Mouse (Mus musculus): ENCODE data around the gene Nceh1. TPM values are rescaled to one million over a fixed set of nuclear protein-coding genes. Genes with fewer than 3 reads are reported as not detected.

The Nceh1 gene
- polyA plus RNA-seq, 1 experiment = 2.4 TPM

- Histone ChIP-seq H3K4me3 (ENCODE audit: insufficient read depth, low read depth, low read length) (no peak overlapping the region), H3K4me1 (ENCODE audit: control insufficient read depth, insufficient read depth, insufficient read length, low read length) (no peaks in the 10 kb centered on the region), H3K27ac (replicated peaks; ENCODE audit: low read depth, low read length) (no peak overlapping the region)
Observed at GRCm38 (mm10) chr3:27205068-27205467, 22.3 kb downstream of the Nceh1 start.

GRCm38 (mm10) chr3:27205514-27206220 lies 22.9 kb downstream of the Nceh1 start:
- H3K4me3 ChIP-seq (ENCODE audit: insufficient read depth, low read depth, low read length) = no peak overlapping the region
- H3K4me1 ChIP-seq (ENCODE audit: control insufficient read depth, insufficient read depth, insufficient read length, low read length) = no peaks in the 10 kb centered on the region
- H3K27ac ChIP-seq (replicated peaks; ENCODE audit: low read depth, low read length) = no peak overlapping the region

- no peak overlapping the region for H3K27ac ChIP-seq (replicated peaks; ENCODE audit: low read depth, low read length)
- H3K4me3 ChIP-seq (ENCODE audit: insufficient read depth, low read depth, low read length) = no peak overlapping the region
- no peaks in the 10 kb centered on the region for H3K4me1 ChIP-seq (ENCODE audit: control insufficient read depth, insufficient read depth, insufficient read length, low read length)
Observed at GRCm38 (mm10) chr3:27206221-27206560, 23.4 kb downstream of the Nceh1 start.

- no peak overlapping the region for H3K4me3 ChIP-seq (ENCODE audit: insufficient read depth, low read depth, low read length)
- H3K4me1 ChIP-seq (ENCODE audit: control insufficient read depth, insufficient read depth, insufficient read length, low read length) = no peaks in the 10 kb centered on the region
- H3K27ac ChIP-seq (replicated peaks; ENCODE audit: low read depth, low read length) = no peak overlapping the region
Observed at GRCm38 (mm10) chr3:27206577-27206976, 23.8 kb downstream of the Nceh1 start.

- no peak overlapping the region for H3K4me3 ChIP-seq (ENCODE audit: insufficient read depth, low read depth, low read length)
- peak overlapping the region; percentile 6 for H3K27ac ChIP-seq (replicated peaks; ENCODE audit: low read depth, low read length)
- H3K4me1 ChIP-seq (ENCODE audit: control insufficient read depth, insufficient read depth, insufficient read length, low read length) = no peaks in the 10 kb centered on the region
Observed at GRCm38 (mm10) chr3:27209707-27210106, 26.9 kb downstream of the Nceh1 start.

GRCm38 (mm10) chr3:27210271-27210670 lies 27.5 kb downstream of the Nceh1 start:
- Histone ChIP-seq H3K4me1 (ENCODE audit: control insufficient read depth, insufficient read depth, insufficient read length, low read length) (no peaks in the 10 kb centered on the region), H3K27ac (replicated peaks; ENCODE audit: low read depth, low read length) (no peak overlapping the region), H3K4me3 (ENCODE audit: insufficient read depth, low read depth, low read length) (no peak overlapping the region)

- no peak overlapping the region for H3K27ac ChIP-seq (replicated peaks; ENCODE audit: low read depth, low read length)
- no peak overlapping the region for H3K4me3 ChIP-seq (ENCODE audit: insufficient read depth, low read depth, low read length)
- no peaks in the 10 kb centered on the region for H3K4me1 ChIP-seq (ENCODE audit: control insufficient read depth, insufficient read depth, insufficient read length, low read length)
Observed at GRCm38 (mm10) chr3:27214016-27214816, 31.5 kb downstream of the Nceh1 start.

- Histone ChIP-seq H3K4me3 (ENCODE audit: insufficient read depth, low read depth, low read length) (no peak overlapping the region), H3K4me1 (ENCODE audit: control insufficient read depth, insufficient read depth, insufficient read length, low read length) (no peaks in the 10 kb centered on the region), H3K27ac (replicated peaks; ENCODE audit: low read depth, low read length) (no peak overlapping the region)
Observed at GRCm38 (mm10) chr3:27217331-27217730, 34.6 kb downstream of the Nceh1 start.

- Histone ChIP-seq H3K27ac (replicated peaks; ENCODE audit: low read depth, low read length) (no peak overlapping the region), H3K4me1 (ENCODE audit: control insufficient read depth, insufficient read depth, insufficient read length, low read length) (no peaks in the 10 kb centered on the region), H3K4me3 (ENCODE audit: insufficient read depth, low read depth, low read length) (no peak overlapping the region)
Observed at GRCm38 (mm10) chr3:27218604-27219003, 35.8 kb downstream of the Nceh1 start.

- Histone ChIP-seq H3K4me3 (ENCODE audit: insufficient read depth, low read depth, low read length) (no peak overlapping the region), H3K4me1 (ENCODE audit: control insufficient read depth, insufficient read depth, insufficient read length, low read length) (no peaks in the 10 kb centered on the region), H3K27ac (replicated peaks; ENCODE audit: low read depth, low read length) (no peak overlapping the region)
Observed at GRCm38 (mm10) chr3:27222052-27222451, 39.3 kb downstream of the Nceh1 start.

GRCm38 (mm10) chr3:27222488-27222887 lies 39.7 kb downstream of the Nceh1 start:
- H3K4me3 ChIP-seq (ENCODE audit: insufficient read depth, low read depth, low read length) = no peak overlapping the region
- H3K27ac ChIP-seq (replicated peaks; ENCODE audit: low read depth, low read length) = no peak overlapping the region
- no peaks in the 10 kb centered on the region for H3K4me1 ChIP-seq (ENCODE audit: control insufficient read depth, insufficient read depth, insufficient read length, low read length)

GRCm38 (mm10) chr3:27227629-27228453 lies 45.1 kb downstream of the Nceh1 start:
- Histone ChIP-seq H3K27ac (replicated peaks; ENCODE audit: low read depth, low read length) (no peak overlapping the region), H3K4me1 (ENCODE audit: control insufficient read depth, insufficient read depth, insufficient read length, low read length) (no peaks in the 10 kb centered on the region), H3K4me3 (ENCODE audit: insufficient read depth, low read depth, low read length) (no peak overlapping the region)

GRCm38 (mm10) chr3:27228530-27229309 lies 46.0 kb downstream of the Nceh1 start:
- Histone ChIP-seq H3K4me3 (ENCODE audit: insufficient read depth, low read depth, low read length) (no peak overlapping the region), H3K27ac (replicated peaks; ENCODE audit: low read depth, low read length) (no peak overlapping the region)

GRCm38 (mm10) chr3:27233361-27233760 lies 50.6 kb downstream of the Nceh1 start:
- no peak overlapping the region for H3K4me3 ChIP-seq (ENCODE audit: insufficient read depth, low read depth, low read length)
- no peak overlapping the region for H3K27ac ChIP-seq (replicated peaks; ENCODE audit: low read depth, low read length)
- peaks cover 11% of the 10 kb centered on the region for H3K4me1 ChIP-seq (ENCODE audit: control insufficient read depth, insufficient read depth, insufficient read length, low read length)

More at GRCm38 (mm10) chr3:27228530-27229309, 46.0 kb downstream of the Nceh1 start:
- peaks cover 2% of the 10 kb centered on the region; the same call in 1 of the 2 replicates for H3K4me1 ChIP-seq (ENCODE audit: control insufficient read depth, insufficient read depth, insufficient read length, low read length)

Data from brown adipose tissue, adult 24 weeks (tissue).